Mouse (Mus musculus) heart, adult 2 months (tissue): Measurements from ENCODE around the gene Noxa1.

ENCODE experiments used
- CTCF ChIP-seq: fragments of 200-600 bp; IDR thresholded peaks from 2 replicates; pipeline ENCODE4 v1.8.1; 2022; ENCODE audit warnings: antibody characterized with exemption, mild to moderate bottlenecking, moderate library complexity
- POLR2A ChIP-seq: fragments of 200-500 bp; IDR thresholded peaks from 2 replicates; pipeline ENCODE4 v1.6.1; 2011; ENCODE audit warnings: mild to moderate bottlenecking, low read depth, low read length, control low read depth; ENCODE audit not compliant: insufficient read depth

GRCm38 (mm10) chr2:25110505-25111183 is 15.7 kb upstream of the Noxa1 start:
- TF ChIP-seq CTCF (no peak), POLR2A (no peak)
